Mouse (Mus musculus): ENCODE measurements around the gene Qsox2.

- no peak for TF ChIP-seq CTCF (conservative IDR thresholded peaks at IDR 0.05; ENCODE audit: low read length)
- TF ChIP-seq NANOG (IDR thresholded peaks at IDR 0.05; ENCODE audit: borderline replicate concordance, low read length), result no peak
- TF ChIP-seq POU5F1 (IDR thresholded peaks at IDR 0.05; ENCODE audit: borderline replicate concordance, low read length), result no peak
These were observed 27.8 kb upstream of the Qsox2 start for GRCm38 (mm10) chr2:26265095-26265494.

Measured in E14TG2a.4 (cell line).